Mouse (Mus musculus) left cerebral cortex, adult 18-20 months (tissue): ENCODE results near the gene Tmem51. TPM values are rescaled to one million over a fixed set of nuclear protein-coding genes. Genes with fewer than 3 reads are reported as not detected.

Experiments used
- total RNA-seq, 2 experiments: library from RNA; stranded (reverse); gene quantifications; 2 replicates each; pipeline ENCODE4 v1.2.3; 2021

The Tmem51 gene
- total RNA-seq, 2 experiments from 2014 or later, result 5.3 to 5.7 TPM

Other genes starting within 250 kb of the Tmem51 start
- not detected for gene Ctrc, start 237.9 kb downstream of the Tmem51 start, total RNA-seq
- gene Efhd2, start 209.4 kb downstream of the Tmem51 start, total RNA-seq, result 100 to 1,000 TPM; 298 to 317 TPM
- 1 to 10 TPM; 7.4 to 9.1 TPM for gene Fhad1, start 69.2 kb downstream of the Tmem51 start, total RNA-seq
- gene Kazn, start 155.1 kb upstream of the Tmem51 start, total RNA-seq, result 10 to 100 TPM; 76.8 to 79.4 TPM